Mouse (Mus musculus) large intestine, adult 2 months (tissue): ENCODE data around the gene Eif4g3. TPM values are rescaled to one million over a fixed set of nuclear protein-coding genes. Genes with fewer than 3 reads are reported as not detected.
A peak's percentile ranks its signal among the peaks of the same experiment; 100 is the strongest.

Source experiments
- DNase-seq: peaks from one replicate; pipeline ENCODE4 v3.0.0-alpha.2; 2012; ENCODE audit warnings: low read depth, low spot score
- WGBS: fragments of 180-500 bp; shearing (Covaris S2); methylation state at CpG from one replicate; pipeline ENCODE4 v1.1.7; 2018; 5-methylcytosine and 5-hydroxymethylcytosine counted together
- polyA plus RNA-seq: library from polyadenylated mRNA; depleted of rRNA; stranded (reverse); fragments of >200 nt; gene quantifications from 2 replicates; pipeline ENCODE4 v1.2.3, GENCODE M21; 2012

Gene Eif4g3
- polyA plus RNA-seq, 1 experiment, result 16.6 TPM

- 87% methylated on average over 8 of the region's 8 CpGs for WGBS
- DNase-seq, result no peak
Measured at GRCm38 (mm10) chr4:138082466-138082865, 89.6 kb downstream of the Eif4g3 start.

- WGBS, result 74% methylated on average over 8 of the region's 8 CpGs
- no peak for DNase-seq
Measured at GRCm38 (mm10) chr4:138084103-138084502, 91.3 kb downstream of the Eif4g3 start.

GRCm38 (mm10) chr4:138084851-138085573 lies 92.2 kb downstream of the Eif4g3 start:
- DNase-seq, result no peak
- 85% methylated on average over 13 of the region's 13 CpGs for WGBS

- WGBS, result 76% methylated on average over 5 of the region's 5 CpGs
- DNase-seq, result no peak
Measured at GRCm38 (mm10) chr4:138086949-138087348, 94.1 kb downstream of the Eif4g3 start.

GRCm38 (mm10) chr4:138089512-138089911 lies 96.7 kb downstream of the Eif4g3 start:
- WGBS, result 31% methylated on average over 2 of the region's 2 CpGs
- DNase-seq, result no peak

GRCm38 (mm10) chr4:138091562-138092194 lies 98.9 kb downstream of the Eif4g3 start:
- DNase-seq, result no peak
- WGBS, result 80% methylated on average over 7 of the region's 7 CpGs

GRCm38 (mm10) chr4:138100456-138100855 lies 107.6 kb downstream of the Eif4g3 start:
- 86% methylated on average over 7 of the region's 7 CpGs for WGBS

GRCm38 (mm10) chr4:138101795-138102194 lies 109.0 kb downstream of the Eif4g3 start:
- no peak for DNase-seq
- 46% methylated on average over 10 of the region's 10 CpGs for WGBS

More at GRCm38 (mm10) chr4:138100456-138100855, 107.6 kb downstream of the Eif4g3 start:
- no peak for DNase-seq

GRCm38 (mm10) chr4:138102413-138102812 lies 109.6 kb downstream of the Eif4g3 start:
- 55% methylated on average over 3 of the region's 3 CpGs for WGBS
- DNase-seq, result no peak

- no peak for DNase-seq
- 87% methylated on average over 3 of the region's 3 CpGs for WGBS
Measured at GRCm38 (mm10) chr4:138104967-138105366, 112.1 kb downstream of the Eif4g3 start.

- peak; percentile 54 for DNase-seq
- 84% methylated on average over 7 of the region's 7 CpGs for WGBS
Measured at GRCm38 (mm10) chr4:138107441-138108409, 114.9 kb downstream of the Eif4g3 start.

- DNase-seq, result no peak
- WGBS, result 78% methylated on average over 2 of the region's 2 CpGs
Measured at GRCm38 (mm10) chr4:138108541-138108940, 115.7 kb downstream of the Eif4g3 start.

GRCm38 (mm10) chr4:138109332-138109731 lies 116.5 kb downstream of the Eif4g3 start:
- no peak for DNase-seq
- 66% methylated on average over 3 of the region's 3 CpGs for WGBS

GRCm38 (mm10) chr4:138111858-138112257 lies 119.0 kb downstream of the Eif4g3 start:
- WGBS, result 77% methylated on average over 5 of the region's 5 CpGs
- DNase-seq, result no peak

GRCm38 (mm10) chr4:138119740-138120139 lies 126.9 kb downstream of the Eif4g3 start:
- WGBS, result 62% methylated on average over 10 of the region's 10 CpGs
- no peak for DNase-seq

GRCm38 (mm10) chr4:138124046-138124445 lies 131.2 kb downstream of the Eif4g3 start:
- no peak for DNase-seq
- WGBS, result 72% methylated on average over 7 of the region's 7 CpGs

- WGBS, result 88% methylated on average over 5 of the region's 5 CpGs
- no peak for DNase-seq
Measured at GRCm38 (mm10) chr4:138127371-138127770, 134.5 kb downstream of the Eif4g3 start.

GRCm38 (mm10) chr4:138127781-138128180 lies 135.0 kb downstream of the Eif4g3 start:
- no peak for DNase-seq
- WGBS, result 83% methylated on average over 7 of the region's 7 CpGs

GRCm38 (mm10) chr4:138130149-138130548 lies 137.3 kb downstream of the Eif4g3 start:
- no peak for DNase-seq
- WGBS, result 78% methylated on average over 2 of the region's 2 CpGs

GRCm38 (mm10) chr4:138131226-138131625 lies 138.4 kb downstream of the Eif4g3 start:
- WGBS, result 69% methylated on average over 9 of the region's 9 CpGs
- no peak for DNase-seq
